Mouse (Mus musculus) embryonic facial prominence, embryonic 10.5 days (tissue): ENCODE data around the gene Ylpm1. TPM values are rescaled to one million over a fixed set of nuclear protein-coding genes. Genes with fewer than 3 reads are reported as not detected.

ENCODE experiments used
- DNase-seq: peaks from one replicate; pipeline ENCODE4 v3.0.0-alpha.2; 2017; ENCODE audit warnings: low spot score
- H3K27ac ChIP-seq: fragments of 300-500 bp; sonication (generic); replicated peaks from 2 replicates; pipeline ENCODE4 v1.5.1; 2016; ENCODE audit warnings: mild to moderate bottlenecking
- H3K27me3 ChIP-seq: fragments of 300-500 bp; sonication (generic); replicated peaks from 2 replicates; pipeline ENCODE4 v1.6.1; 2016; ENCODE audit warnings: low read depth, mild to moderate bottlenecking; ENCODE audit not compliant: poor library complexity, severe bottlenecking
- H3K36me3 ChIP-seq: fragments of 300-500 bp; sonication (generic); replicated peaks from 2 replicates; pipeline ENCODE4 v1.6.1; 2016; ENCODE audit warnings: mild to moderate bottlenecking, moderate library complexity
- H3K4me1 ChIP-seq: fragments of 300-500 bp; sonication (generic); 2 replicates; pipeline ENCODE4 v1.6.1; 2016
- H3K4me3 ChIP-seq: fragments of 300-500 bp; sonication (generic); 2 replicates; pipeline ENCODE4 v1.5.1; 2016; ENCODE audit warnings: mild to moderate bottlenecking, moderate library complexity
- H3K9me3 ChIP-seq: fragments of 300-500 bp; sonication (generic); 2 replicates; pipeline ENCODE4 v1.6.1; 2016; ENCODE audit warnings: mild to moderate bottlenecking
- WGBS: fragments of 180-500 bp; shearing (Covaris S2); methylation state at CpG from one replicate; pipeline ENCODE4 v1.1.7; 2016; 5-methylcytosine and 5-hydroxymethylcytosine counted together
- polyA plus RNA-seq: library from polyadenylated mRNA; unstranded; fragments of >200 nt; fragmentation: Nextera tagmentation; extraction: Ambion mirVana; gene quantifications from 2 replicates; pipeline ENCODE4 v1.2.1, GENCODE M21; 2016

The Ylpm1 gene
- polyA plus RNA-seq, 1 experiment from 2014 or later: 37.9 TPM

DNA sequence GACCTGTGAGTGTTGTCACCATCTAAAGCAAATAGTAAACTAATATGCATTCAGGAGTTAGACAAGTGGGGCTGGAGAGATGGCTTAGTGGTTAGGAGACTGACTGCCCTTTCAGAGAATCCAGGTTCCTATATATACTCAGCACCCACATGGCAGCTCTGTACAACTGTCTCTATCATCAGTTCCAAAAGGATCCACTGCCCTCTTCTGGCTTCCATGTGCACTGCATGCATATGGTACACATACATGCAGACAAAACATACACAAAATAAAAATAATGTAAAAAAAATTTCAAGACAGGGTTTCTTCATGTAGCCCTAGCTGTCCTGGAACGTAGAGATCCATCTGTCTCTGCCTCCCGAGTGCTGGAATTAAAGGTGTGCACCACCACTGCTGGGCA, 36.6 kb downstream of the Ylpm1 start:
- Histone ChIP-seq H3K27me3 (no peaks in the 10 kb centered on the region), H3K4me3 (no peak overlapping the region), H3K27ac (no peak overlapping the region), H3K9me3 (no peaks in the 10 kb centered on the region; the same call in 1 of the 2 replicates), H3K36me3 (peaks cover 93% of the 10 kb centered on the region), H3K4me1 (no peaks in the 10 kb centered on the region)
- WGBS: 96% methylated on average over 2 of the region's 2 CpGs
- peak; percentile 18 for DNase-seq

DNA sequence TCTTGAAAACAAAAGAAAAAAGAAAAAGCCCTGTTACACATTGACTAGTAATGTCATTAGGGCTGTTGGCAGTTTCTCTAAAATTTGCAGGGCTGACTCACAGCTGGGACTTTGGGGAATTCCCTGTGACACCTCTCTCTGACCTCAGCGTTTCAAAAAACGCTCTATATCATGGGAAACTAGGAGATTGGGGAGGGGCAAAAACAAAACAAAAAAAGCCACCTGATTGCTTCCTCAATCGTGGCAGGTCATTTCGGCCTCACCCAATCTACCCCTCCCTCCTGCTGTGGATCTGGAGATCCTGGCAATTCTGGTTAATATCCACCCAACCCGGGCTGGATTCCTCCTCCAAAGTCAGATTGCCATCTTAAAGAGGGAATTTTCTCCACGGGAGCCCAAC, 55.1 kb downstream of the Ylpm1 start:
- H3K4me1 ChIP-seq: no peaks in the 10 kb centered on the region
- H3K36me3 ChIP-seq: peaks cover 92% of the 10 kb centered on the region
- no peak overlapping the region for H3K27ac ChIP-seq
- WGBS: 84% methylated on average over 6 of the region's 6 CpGs
- no peaks in the 10 kb centered on the region for H3K9me3 ChIP-seq
- no peak overlapping the region for H3K4me3 ChIP-seq
- DNase-seq: no peak
- H3K27me3 ChIP-seq: no peaks in the 10 kb centered on the region

DNA sequence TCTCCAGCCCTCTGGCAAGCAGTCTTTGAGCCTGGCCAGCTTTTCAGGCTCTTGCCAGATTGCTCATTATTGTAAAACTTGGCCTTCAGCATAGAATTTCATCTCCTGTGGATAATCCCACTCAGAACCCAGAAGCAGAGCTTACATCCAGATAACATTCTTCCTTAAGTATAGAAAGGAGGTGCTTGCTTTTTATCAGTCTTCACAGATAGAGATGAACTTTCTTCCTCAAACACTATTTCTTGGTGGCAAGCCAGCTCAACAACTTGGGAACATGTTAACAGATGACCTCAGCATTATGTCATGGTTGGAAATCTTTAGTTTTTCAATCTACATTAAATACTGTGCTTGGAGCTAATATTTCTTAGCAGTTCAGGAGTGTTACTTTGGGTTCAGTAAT, 74.9 kb downstream of the Ylpm1 start:
- Histone ChIP-seq H3K4me3 (no peak overlapping the region), H3K9me3 (no peaks in the 10 kb centered on the region), H3K27me3 (no peaks in the 10 kb centered on the region), H3K4me1 (no peaks in the 10 kb centered on the region), H3K36me3 (peaks cover 85% of the 10 kb centered on the region), H3K27ac (no peak overlapping the region)
- no peak for DNase-seq

DNA sequence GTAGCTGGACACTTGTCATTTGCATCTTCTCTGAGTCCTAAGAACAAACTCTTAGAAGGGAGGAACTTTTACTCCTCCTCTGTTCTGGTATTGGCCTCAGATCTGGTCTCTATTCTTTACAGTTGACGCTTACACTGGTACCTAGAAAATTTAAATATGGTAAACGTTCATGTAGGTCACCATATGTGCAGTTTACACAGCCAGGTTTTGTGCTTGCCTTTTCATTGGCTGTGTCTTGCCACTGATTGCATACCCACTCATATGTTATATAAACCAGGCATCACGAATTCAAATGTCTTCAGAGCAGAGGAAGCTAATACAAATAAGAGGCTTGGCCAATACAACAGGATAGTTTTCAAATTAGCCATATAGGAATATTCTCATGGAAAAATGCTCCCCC, 81.0 kb downstream of the Ylpm1 start:
- no peak for DNase-seq
- no peaks in the 10 kb centered on the region for H3K27me3 ChIP-seq
- no peaks in the 10 kb centered on the region for H3K9me3 ChIP-seq
- peaks cover 51% of the 10 kb centered on the region for H3K36me3 ChIP-seq
- 87% methylated on average over 3 of the region's 3 CpGs for WGBS
- no peaks in the 10 kb centered on the region for H3K4me1 ChIP-seq
- H3K4me3 ChIP-seq: no peak overlapping the region
- H3K27ac ChIP-seq: no peak overlapping the region

DNA sequence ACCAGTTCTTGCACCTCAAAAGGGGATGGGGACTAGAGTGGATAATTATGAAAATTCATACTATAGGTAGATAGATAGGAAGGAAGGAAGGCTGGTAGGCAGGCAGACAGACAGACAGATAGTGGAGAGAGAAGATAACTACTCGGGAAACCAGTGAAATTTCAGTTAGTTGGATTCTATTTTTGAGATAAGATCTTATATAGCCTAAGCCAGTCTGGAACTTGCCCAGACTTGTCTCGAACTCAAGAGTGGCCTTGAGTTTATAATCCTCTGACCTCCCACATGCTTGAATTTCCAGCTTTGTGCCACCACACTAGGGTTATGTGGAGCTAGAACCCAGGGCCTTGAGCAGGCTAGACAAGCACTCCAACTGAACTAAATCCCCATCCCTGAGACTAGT, 88.1 kb downstream of the Ylpm1 start:
- DNase-seq: no peak
- H3K27me3 ChIP-seq: no peaks in the 10 kb centered on the region
- H3K4me1 ChIP-seq: no peaks in the 10 kb centered on the region

DNA sequence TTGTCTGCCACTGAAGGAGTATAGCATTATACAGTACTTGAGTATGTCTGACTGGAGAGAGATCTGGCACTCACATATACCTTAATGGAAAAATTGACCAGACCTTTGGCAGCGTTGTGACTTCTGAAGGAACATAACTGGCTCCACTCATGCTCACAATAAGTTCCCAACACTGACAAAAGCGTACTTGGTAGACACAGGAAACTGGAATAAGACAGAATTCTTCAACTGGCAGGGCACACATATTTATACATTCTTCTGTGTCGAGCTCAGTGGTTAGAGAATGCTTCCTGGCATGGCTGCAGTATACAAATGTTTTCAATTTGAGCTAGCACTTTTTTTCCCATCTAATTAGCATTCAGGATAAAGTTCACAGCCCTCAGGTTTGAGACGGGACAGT, 88.8 kb downstream of the Ylpm1 start:
- no peak overlapping the region for H3K27ac ChIP-seq
- no peaks in the 10 kb centered on the region for H3K27me3 ChIP-seq
- 77% methylated on average over 4 of the region's 4 CpGs for WGBS
- H3K4me3 ChIP-seq: no peak overlapping the region
- H3K4me1 ChIP-seq: no peaks in the 10 kb centered on the region
- peaks cover 5% of the 10 kb centered on the region; the same call in 1 of the 2 replicates for H3K9me3 ChIP-seq
- DNase-seq: no peak
- H3K36me3 ChIP-seq: peaks cover 44% of the 10 kb centered on the region

More for the DNA sequence above, 88.1 kb downstream of the Ylpm1 start:
- Histone ChIP-seq H3K36me3 (peaks cover 38% of the 10 kb centered on the region), H3K4me3 (no peak overlapping the region), H3K27ac (no peak overlapping the region), H3K9me3 (peaks cover 5% of the 10 kb centered on the region; the same call in 1 of the 2 replicates)
- WGBS: 82% methylated on average over 2 of the region's 2 CpGs

DNA sequence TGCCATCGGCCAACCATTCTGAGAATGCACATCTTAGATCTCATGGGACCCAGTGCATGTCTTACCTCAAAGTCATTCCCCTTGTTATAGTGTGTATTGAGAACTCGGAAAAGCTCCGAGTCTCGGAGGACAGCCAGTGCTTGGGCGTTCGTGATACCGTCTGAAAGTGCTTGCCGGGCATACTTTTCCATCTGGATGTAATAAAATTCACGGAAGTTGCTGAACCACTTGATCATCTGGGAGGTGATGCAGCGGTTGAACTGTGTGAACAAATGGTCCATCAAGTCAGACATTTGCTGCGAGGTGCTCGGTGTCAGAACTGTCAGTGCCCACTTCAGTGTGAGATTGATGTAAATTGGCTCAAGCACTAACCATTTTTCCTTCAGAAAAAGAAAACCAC, 91.7 kb downstream of the Ylpm1 start:
- Histone ChIP-seq H3K36me3 (peaks cover 48% of the 10 kb centered on the region), H3K9me3 (peaks cover 5% of the 10 kb centered on the region; the same call in 1 of the 2 replicates), H3K27ac (no peak overlapping the region), H3K27me3 (no peaks in the 10 kb centered on the region), H3K4me3 (no peak overlapping the region), H3K4me1 (no peaks in the 10 kb centered on the region)
- WGBS: 86% methylated on average over 12 of the region's 12 CpGs
- no peak for DNase-seq

DNA sequence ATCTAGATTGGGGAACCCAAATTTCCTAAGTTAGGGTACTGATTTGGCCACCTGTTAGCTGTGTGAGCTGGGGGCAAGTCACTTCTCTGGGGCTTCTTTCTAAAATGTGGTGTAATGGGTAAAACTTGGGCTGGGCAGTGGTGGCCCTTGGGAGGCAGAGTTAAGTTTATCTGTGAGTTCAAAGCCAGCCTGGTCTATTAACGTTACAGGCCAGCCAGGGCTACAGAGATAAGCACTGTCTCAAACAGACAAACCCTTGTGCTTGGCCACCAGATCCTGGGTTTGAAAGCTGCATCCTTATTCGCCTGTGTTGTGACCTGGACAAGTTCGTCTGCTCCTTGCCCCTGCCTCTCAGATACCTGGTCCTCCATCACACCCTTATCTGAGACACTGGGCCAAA, 95.1 kb downstream of the Ylpm1 start:
- peaks cover 5% of the 10 kb centered on the region; the same call in 1 of the 2 replicates for H3K9me3 ChIP-seq
- DNase-seq: no peak
- peaks cover 18% of the 10 kb centered on the region for H3K4me1 ChIP-seq
- H3K27me3 ChIP-seq: no peaks in the 10 kb centered on the region
- peaks cover 46% of the 10 kb centered on the region for H3K36me3 ChIP-seq
- WGBS: 84% methylated on average over 3 of the region's 3 CpGs
- H3K4me3 ChIP-seq: no peak overlapping the region
- no peak overlapping the region for H3K27ac ChIP-seq

DNA sequence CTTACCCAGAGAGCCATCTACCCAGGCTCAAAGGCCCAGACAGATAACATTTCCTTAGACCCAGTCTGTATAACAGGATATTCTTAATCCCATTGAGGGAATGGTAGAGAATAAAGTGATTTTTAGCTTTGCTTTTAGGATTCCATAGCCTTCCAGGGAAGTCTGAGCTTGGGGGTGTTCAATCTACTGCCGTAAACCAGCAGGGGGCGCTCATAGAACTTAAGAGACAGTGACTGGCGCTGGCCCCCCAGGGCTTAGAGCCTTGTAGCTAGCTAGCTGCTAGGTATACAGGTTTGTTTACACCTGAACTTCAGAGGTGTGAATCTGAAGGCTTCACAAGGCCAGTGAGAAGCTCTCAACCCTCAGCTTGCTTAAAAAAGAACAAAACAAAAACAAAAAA, 96.1 kb downstream of the Ylpm1 start:
- H3K4me1 ChIP-seq: peaks cover 18% of the 10 kb centered on the region
- H3K9me3 ChIP-seq: peaks cover 5% of the 10 kb centered on the region; the same call in 1 of the 2 replicates
- 13% methylated on average over 3 of the region's 3 CpGs for WGBS
- H3K4me3 ChIP-seq: no peak overlapping the region
- H3K27ac ChIP-seq: no peak overlapping the region
- H3K27me3 ChIP-seq: no peaks in the 10 kb centered on the region
- peak; percentile 63 for DNase-seq
- peaks cover 35% of the 10 kb centered on the region for H3K36me3 ChIP-seq

DNA sequence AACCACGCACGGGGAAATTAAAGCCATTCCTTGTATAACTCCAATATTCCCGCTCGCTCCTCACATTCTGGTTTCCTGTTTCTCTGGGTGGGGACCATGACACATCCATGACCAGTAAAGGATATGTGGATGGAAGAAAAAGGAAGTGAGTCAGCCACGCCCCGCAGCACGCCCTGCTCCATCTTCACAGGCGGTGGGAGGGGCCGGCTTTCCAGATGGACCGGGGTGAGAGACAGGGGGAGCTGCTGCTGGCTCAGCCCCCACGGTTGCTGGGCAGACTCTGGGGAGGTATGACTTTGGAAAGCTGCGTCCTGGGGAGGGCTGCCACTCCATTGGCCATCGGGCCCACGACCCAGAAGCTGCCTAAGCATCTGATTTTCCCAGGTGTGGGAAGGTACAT, 97.9 kb downstream of the Ylpm1 start:
- Histone ChIP-seq H3K36me3 (peaks cover 17% of the 10 kb centered on the region), H3K27ac (peak overlapping the region; percentile 30; the same call in 1 of the 2 replicates), H3K4me1 (peaks cover 18% of the 10 kb centered on the region), H3K4me3 (no peak overlapping the region), H3K27me3 (no peaks in the 10 kb centered on the region), H3K9me3 (peaks cover under 1% of the 10 kb centered on the region; the same call in 1 of the 2 replicates)
- peak; percentile 52 for DNase-seq
- 36% methylated on average over 14 of the region's 14 CpGs for WGBS

DNA sequence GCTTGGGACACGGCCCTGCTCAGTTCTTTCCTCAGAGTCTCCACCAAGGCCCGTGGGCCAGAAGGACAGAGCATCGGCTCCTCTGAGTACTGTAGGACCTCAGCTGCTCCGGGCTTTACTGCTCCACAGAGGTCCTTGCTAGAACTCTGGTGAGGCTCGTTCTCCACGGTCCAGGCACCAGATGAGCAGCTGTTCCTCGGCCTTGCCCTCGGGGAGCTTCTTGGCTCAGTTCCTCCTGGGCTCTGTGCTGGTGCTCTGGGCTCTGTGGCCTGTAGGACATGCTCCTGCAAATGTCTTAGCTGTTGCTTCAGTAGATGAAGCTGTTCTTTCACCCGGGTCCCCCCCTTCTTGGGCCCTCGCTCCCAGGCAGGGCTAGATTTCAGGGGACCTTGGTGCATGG, 98.6 kb downstream of the Ylpm1 start:
- whole genome bisulfite sequencing: 78% methylated on average over 10 of the region's 10 CpGs
- Histone ChIP-seq H3K27ac (0 out of 2 replicates have a peak overlapping the region, but pooled peaks have one; percentile 30), H3K9me3 (no peaks in the 10 kb centered on the region), H3K4me3 (no peak overlapping the region), H3K36me3 (peaks cover 10% of the 10 kb centered on the region), H3K4me1 (peaks cover 18% of the 10 kb centered on the region), H3K27me3 (no peaks in the 10 kb centered on the region)
- no peak for DNase-seq

DNA sequence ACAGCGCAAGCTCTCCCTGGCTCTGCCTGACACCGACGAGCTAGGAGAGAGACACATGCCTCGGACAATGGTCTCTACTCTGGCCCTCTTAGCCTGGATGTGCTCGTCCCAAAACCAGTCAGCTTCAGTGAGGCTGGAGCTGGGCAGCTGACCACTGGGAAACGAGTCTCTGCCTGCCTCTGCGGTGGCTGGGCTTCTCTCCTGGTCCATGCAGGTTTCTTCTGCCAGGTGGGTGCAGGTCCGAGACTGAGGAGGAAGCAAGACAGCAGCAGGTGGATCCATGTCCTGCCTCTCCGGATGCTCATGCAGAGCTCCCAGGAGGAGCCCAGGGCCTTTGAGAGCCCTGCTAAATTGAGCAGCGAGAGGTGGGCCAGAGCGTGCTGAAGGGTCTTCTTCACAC, 99.0 kb downstream of the Ylpm1 start:
- WGBS: 86% methylated on average over 11 of the region's 11 CpGs
- H3K4me1 ChIP-seq: peaks cover 18% of the 10 kb centered on the region
- H3K9me3 ChIP-seq: no peaks in the 10 kb centered on the region
- DNase-seq: no peak
- H3K27ac ChIP-seq: no peak overlapping the region; the same call in 1 of the 2 replicates
- no peak overlapping the region for H3K4me3 ChIP-seq
- peaks cover 8% of the 10 kb centered on the region; the same call in 1 of the 2 replicates for H3K36me3 ChIP-seq
- H3K27me3 ChIP-seq: no peaks in the 10 kb centered on the region

DNA sequence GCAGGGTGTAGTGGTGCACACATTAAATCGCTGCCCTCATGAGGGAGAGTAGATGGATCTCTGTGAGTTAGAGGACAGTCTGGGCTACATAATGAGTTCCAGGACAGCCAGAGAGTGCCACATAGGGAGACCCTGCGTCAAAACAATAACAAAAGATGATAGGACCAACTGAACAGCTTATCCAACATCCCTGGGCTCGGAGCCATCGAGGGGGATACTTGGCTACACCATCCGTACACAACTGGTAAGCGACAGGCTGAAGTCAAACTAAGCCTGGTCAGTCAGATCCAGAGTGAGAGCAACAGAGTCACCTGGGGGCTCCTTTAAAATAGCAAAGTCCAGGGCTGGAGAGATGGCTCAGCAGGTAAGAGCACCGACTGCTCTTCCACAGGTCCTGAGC, 99.7 kb downstream of the Ylpm1 start:
- 88% methylated on average over 7 of the region's 7 CpGs for WGBS
- Histone ChIP-seq H3K27me3 (no peaks in the 10 kb centered on the region), H3K4me1 (peaks cover 18% of the 10 kb centered on the region), H3K27ac (no peak overlapping the region), H3K9me3 (no peaks in the 10 kb centered on the region), H3K36me3 (peaks cover under 1% of the 10 kb centered on the region; the same call in 1 of the 2 replicates), H3K4me3 (no peak overlapping the region)
- no peak for DNase-seq
